Mouse (Mus musculus): ENCODE data around the gene Smim13. TPM values are rescaled to one million over a fixed set of nuclear protein-coding genes. Genes with fewer than 3 reads are reported as not detected.
A peak's percentile ranks its signal among the peaks of the same experiment; 100 is the strongest.
"Not testable (repeated sequence)": the region's sequence is repeated elsewhere in the genome, so short reads cannot be mapped to it uniquely, and the experiment has no call there.

Smim13 gene
- 10 to 100 TPM; 84.0 to 84.6 TPM for total RNA-seq (2021)

DNA sequence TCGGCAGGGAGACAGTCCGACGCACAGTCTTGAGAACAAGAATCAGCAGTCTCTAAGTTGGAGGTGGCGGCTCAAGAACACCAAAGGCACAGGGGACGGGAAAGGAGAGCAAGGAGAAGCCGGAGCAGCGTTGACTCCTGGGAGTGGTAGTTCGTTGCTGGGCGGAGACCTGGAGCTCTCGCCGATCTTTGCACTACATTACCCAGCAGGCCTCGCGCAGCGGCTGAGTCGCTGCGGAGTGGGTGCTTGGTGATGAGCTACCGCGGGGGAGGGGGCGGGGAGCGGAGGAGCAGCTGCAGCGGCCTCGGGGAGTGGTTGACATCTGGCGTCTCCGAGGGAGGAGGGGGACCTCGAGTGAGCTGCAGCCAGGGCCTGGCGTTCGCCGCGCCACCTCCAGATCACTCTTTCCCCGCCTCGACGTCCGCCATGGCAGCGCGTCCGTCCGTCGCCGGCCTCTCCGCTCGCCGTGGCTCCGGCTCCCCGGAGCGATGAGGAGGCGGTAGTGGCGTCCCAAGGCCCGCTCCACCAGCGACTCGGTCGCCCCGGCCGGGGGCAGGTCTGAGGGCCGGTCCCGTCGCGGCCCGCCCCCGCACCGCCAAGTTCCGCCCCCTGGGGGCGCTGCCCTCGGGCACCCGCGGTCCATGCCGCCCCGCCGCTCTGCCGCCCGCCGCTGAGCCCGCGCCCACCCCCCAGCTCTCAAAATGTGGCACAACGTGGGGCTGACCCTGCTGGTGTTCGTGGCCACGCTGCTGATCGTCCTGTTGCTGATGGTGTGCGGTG lies at the start of gene Smim13:
Smim13 (plus strand) TSS at position 307 of the 780 bp plus-strand sequence.
- intact Hi-C loops (cut with DNase I): no loop called here
- peak; percentile 96 for DNase-seq

DNA sequence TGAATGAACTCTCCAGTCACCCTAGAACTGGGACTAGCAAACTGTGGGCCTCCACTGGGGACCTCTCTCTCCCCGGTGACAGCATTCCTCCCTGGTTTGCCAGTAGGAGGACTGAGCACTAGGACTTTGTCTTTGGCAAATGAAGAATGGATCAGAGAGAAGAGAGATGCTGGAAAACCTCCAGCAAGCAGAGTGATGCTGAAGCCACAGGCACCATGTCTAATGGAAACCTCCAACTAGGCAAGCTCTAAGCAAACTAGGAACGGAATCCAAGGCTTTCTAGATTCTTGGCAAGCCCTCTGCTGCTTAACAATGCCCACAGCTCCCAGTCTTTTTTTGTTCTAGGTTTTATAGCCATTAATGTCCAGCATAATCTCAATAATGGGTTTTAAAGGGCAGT lies 48.8 kb upstream of the Smim13 start:
- DNase-seq: no peak
- intact Hi-C loops (cut with DNase I): no loop called here

DNA sequence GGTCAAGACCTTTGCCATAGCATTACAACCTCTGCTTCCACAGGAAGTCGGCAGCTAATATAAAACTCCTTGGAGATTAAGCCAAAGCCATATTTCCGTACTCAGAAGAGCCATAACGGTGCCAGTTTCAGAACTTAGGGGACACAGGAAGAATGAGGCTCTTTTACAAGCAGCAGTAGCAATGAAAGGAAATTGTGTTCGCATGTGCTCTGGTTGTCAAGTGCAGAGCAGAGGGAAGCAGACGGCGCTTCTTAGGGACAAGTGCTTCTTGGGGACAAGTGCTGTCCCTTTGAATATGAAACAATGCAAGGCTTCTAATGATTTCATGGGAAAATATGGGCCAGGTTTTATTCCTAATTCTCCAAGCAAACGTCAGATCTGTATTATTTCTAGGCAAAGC lies 46.4 kb upstream of the Smim13 start:
- intact Hi-C loops (cut with DNase I): no loop called here
- DNase-seq: no peak

DNA sequence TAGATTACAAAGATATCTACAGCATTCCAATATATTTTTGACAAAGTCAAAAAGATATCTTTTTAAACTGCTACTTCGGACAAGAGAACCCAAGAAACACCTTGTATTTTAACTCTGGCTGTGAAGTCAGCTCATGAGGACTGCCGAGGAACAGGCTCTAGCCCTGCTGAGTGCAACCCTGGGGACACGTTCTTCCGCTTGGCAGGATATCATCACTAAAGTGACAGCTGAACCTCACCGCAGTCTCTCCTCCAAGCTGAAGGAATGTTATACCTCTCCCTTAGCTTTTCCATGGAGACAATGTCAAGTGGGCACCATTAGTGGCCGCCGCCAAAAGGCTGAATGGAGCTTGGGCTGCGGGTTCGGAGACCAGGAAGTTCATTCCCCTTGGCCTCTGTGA lies 46.0 kb upstream of the Smim13 start:
- no peak for DNase-seq
- intact Hi-C loops (cut with DNase I): no loop called here

DNA sequence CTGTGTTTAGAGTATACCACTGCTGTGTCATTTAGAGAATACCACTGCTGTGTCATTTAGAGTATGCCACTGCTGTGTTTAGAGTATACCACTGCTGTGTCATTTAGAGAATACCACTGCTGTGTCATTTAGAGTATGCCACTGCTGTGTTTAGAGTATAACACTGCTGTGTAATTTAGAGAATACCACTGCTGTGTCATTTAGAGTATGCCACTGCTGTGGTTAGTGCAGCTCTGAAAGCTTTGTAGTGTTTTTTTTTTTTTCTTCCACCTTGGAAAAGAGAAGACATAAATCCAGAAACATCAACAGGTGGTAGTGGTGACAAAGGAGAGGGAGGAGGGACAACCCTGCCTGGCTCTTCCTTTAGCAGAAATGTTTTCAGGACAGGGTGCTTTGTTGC lies 44.1 kb upstream of the Smim13 start:
- intact Hi-C loops (cut with DNase I); DNase-seq: not testable (repeated sequence)

- intact Hi-C loops (cut with DNase I): no loop called here
- no peak for DNase-seq
Measured at GRCm38 (mm10) chr13:41206241-41206640, 43.4 kb upstream of the Smim13 start.

DNA sequence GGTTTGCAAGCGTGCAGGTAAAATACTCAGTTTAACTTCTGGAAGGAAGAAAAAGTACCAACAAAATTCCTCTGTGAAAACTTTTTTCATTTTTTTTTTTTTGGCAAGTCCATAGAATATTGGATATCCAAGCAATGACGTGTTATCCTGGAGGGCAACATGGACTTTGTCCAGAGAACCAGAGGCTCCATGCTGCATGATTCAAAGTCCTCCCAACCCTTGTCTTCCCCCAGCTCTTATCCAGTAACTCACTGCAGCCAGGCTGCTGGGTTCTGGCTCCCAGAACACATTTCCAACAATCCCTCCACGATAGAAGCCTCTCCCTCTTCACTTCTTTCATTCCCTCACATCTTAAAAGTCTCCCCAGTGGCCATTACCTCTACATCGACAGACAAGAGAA lies 38.4 kb upstream of the Smim13 start:
- intact Hi-C loops (cut with DNase I): no loop called here
- no peak for DNase-seq

DNA sequence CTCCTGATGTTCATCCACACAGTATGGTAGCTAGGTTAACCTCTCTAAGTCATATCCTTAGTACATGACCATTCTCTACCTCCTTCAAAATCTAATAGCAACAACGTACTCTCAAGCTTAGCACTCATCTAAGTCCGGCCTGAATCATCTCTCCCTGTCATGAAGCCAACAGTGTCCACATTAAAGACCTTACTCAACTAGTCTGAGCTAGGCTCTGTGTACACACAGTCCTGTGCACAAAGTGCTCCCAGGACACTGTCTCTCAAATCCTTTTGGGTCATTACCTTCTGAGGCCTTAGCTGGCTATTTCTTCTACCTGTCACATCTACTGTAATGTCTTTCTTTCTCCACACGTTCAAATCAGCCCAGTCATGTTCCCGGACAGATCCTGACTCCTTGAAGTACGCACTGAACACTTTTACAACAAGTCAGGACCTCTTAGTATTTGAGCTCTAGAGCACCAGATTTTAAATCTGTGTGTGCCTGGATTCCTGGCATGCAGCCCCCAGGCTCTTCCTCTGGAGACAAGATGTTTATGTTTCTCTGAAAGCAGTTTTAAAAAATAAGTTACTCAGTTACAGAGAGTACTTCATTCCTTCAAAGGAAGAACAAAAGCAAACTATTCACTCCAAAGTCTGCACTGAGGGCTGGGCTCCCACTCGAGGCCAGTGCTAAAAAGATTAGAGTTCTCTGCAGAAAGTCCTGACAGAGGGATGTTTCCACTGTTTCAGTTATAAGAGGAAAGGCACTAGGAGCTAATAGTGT lies 36.9 kb upstream of the Smim13 start:
- no peak for DNase-seq

GRCm38 (mm10) chr13:41215669-41216068 lies 34.0 kb upstream of the Smim13 start:
- intact Hi-C loops (cut with DNase I): no loop called here

More for the DNA sequence above, 36.9 kb upstream of the Smim13 start:
- intact Hi-C loops (cut with DNase I): no loop called here

DNA sequence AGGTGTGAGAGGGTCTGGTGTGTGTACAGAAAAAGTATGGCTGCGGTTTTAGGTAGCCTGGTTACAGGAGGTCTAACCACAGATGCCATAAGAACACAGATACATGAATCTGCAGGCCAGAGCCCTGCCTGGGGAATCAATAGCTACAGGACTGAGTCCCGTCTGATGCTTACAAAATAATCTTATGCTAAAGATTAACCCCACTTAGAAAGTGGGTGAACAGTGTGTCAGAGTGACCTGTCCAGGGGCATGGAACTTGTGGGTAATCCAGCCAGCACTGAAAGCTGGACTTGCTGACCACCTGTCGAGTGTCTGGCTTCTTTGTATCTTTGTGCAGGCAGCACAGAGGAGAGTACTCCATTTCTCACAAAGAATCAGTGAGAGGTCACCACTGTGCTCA lies 33.4 kb upstream of the Smim13 start:
- intact Hi-C loops (cut with DNase I): no loop called here
- DNase-seq: no peak

More at GRCm38 (mm10) chr13:41215669-41216068, 34.0 kb upstream of the Smim13 start:
- DNase-seq: no peak

DNA sequence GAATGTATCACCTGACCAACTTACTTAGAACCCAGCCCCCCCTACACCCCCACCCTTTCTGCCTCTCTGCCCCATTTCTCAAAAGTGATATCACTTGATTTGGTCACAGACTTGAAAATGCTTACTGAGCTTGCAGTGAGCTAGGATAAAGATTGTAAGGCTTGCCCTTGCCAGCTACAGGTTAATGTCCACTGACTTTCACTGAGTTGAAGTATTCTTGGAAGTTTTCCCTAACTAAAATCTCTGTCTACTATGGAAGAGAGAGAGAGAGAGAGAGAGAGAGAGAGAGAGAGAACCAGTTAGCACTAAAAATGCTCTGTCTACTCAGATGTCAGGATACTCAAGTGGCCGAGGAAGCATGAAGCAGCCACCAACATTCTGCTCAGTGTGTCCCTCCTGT lies 30.6 kb upstream of the Smim13 start:
- intact Hi-C loops (cut with DNase I): no loop called here

GRCm38 (mm10) chr13:41219687-41220303 lies 29.8 kb upstream of the Smim13 start:
- intact Hi-C loops (cut with DNase I): no loop called here
- no peak for DNase-seq

More for the DNA sequence above, 30.6 kb upstream of the Smim13 start:
- no peak for DNase-seq

GRCm38 (mm10) chr13:41220304-41220834 lies 29.3 kb upstream of the Smim13 start, which contains the start of gene Elovl2:
Elovl2 (minus strand) TSS chr13:41220405.
- peak; percentile 85 for DNase-seq
- intact Hi-C loops (cut with DNase I): no loop called here

DNA sequence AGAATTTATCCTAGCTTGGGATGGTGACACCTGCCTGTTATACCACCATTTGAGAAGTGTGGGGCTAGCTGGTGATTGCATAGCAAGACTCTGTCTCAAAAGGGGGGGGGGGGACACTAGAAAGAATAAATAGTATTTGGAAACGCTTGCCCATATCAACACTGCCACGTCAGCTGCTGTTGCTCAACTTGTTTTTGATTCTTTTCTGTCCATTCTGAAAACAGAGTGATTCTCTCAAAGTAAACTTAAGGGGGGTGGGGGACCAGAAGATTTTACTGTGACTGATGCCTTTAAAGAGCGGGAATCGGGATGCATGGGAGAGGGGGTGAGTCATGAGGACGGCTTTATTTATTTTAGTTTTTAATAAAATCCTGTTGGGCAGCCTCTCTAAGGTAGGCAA lies 23.1 kb upstream of the Smim13 start:
- DNase-seq: no peak
- intact Hi-C loops (cut with DNase I): no loop called here

- intact Hi-C loops (cut with DNase I): no loop called here
- DNase-seq: no peak
Measured at GRCm38 (mm10) chr13:41228060-41228459, 21.6 kb upstream of the Smim13 start.

GRCm38 (mm10) chr13:41230256-41230655 lies 19.4 kb upstream of the Smim13 start:
- intact Hi-C loops (cut with DNase I): loop anchor here (10.0 kb wide), 2 partner anchors 215 to 385 kb away; partner anchors contain the start of gene Tmem14c
- DNase-seq: no peak

GRCm38 (mm10) chr13:41231389-41231983 lies 18.2 kb upstream of the Smim13 start:
- DNase-seq: peak; percentile 90
- intact Hi-C loops (cut with DNase I): loop anchor here (10.0 kb wide), 2 partner anchors 217 to 387 kb away; partner anchors contain the start of gene Tmem14c

- intact Hi-C loops (cut with DNase I): loop anchor here (10.0 kb wide), 2 partner anchors 217 to 387 kb away; partner anchors contain the start of gene Tmem14c
- peak; percentile 16 for DNase-seq
Measured at GRCm38 (mm10) chr13:41232209-41232608, 17.4 kb upstream of the Smim13 start.

- DNase-seq: peak; percentile 23
- intact Hi-C loops (cut with DNase I): loop anchor here (10.0 kb wide), 2 partner anchors 218 to 388 kb away; partner anchors contain the start of gene Tmem14c
Measured at GRCm38 (mm10) chr13:41233241-41233640, 16.4 kb upstream of the Smim13 start.

DNA sequence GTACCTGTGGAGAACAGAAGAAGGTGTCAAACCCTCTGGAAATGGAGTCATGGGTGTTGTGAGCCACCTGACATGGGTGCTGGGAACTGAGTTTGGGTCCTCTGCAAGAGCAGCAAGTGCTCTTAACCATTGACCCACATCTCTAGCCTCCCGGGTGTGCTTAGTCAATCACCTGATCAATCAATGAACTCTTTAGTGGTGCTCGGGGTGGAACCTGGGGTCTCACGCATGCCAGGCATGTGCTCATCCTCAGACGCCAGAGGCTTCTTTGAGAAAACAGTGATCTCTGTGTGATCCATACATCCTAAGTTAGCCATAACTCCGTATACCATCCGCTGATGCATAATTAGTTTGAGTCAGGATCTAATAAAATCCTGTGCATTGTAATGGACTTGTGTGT lies 14.5 kb upstream of the Smim13 start:
- DNase-seq: no peak
- intact Hi-C loops (cut with DNase I): loop anchor here (5.0 to 10.0 kb wide), 5 partner anchors 93 to 453 kb away; partner anchors contain the start of gene Tmem14c

Measured in left cerebral cortex, postnatal 4 days (tissue).